Mouse (Mus musculus) Muller cell, postnatal 12 days (primary cell): ENCODE results near the gene Vamp3.
A peak's percentile ranks its signal among the peaks of the same experiment; 100 is the strongest.
"Not testable (repeated sequence)": the region's sequence is repeated elsewhere in the genome, so short reads cannot be mapped to it uniquely, and the experiment has no call there.

Experiments used
- DNase-seq: peaks from one replicate; pipeline ENCODE4 v3.0.0-alpha.2; 2015; ENCODE audit errors: inconsistent ontology term

Vamp3 gene

DNA sequence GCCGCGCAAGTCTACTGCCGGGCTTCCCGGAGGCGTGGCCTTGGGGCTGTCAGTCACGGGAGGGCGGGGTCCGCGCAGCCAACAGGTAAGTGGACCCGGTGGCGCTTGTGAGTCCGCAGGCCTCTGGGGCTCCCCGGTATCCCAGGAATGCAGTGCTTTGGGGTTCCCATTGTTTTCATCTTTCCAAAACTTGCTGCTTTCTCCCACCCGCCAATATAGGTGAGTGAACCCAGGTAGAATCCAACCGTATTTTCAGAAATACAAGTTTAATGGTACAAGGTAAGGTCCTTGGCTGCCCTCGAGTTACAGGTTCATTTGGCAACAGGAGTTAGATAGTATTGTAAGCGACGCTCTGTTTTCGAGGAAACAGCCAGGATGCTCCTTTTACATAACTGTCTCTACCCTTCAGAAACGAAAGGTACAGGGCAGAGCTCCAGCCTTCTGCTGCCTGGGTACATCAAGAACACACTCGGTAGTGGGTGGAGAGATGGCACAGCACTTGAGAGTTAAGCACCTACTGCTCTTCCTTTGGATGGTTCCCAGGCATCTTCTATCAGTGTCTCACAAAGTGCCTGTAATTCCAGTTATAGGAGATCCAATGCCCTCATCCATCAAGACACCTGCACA lies 12.7 kb downstream of the Vamp3 start:
- no peak for DNase-seq

DNA sequence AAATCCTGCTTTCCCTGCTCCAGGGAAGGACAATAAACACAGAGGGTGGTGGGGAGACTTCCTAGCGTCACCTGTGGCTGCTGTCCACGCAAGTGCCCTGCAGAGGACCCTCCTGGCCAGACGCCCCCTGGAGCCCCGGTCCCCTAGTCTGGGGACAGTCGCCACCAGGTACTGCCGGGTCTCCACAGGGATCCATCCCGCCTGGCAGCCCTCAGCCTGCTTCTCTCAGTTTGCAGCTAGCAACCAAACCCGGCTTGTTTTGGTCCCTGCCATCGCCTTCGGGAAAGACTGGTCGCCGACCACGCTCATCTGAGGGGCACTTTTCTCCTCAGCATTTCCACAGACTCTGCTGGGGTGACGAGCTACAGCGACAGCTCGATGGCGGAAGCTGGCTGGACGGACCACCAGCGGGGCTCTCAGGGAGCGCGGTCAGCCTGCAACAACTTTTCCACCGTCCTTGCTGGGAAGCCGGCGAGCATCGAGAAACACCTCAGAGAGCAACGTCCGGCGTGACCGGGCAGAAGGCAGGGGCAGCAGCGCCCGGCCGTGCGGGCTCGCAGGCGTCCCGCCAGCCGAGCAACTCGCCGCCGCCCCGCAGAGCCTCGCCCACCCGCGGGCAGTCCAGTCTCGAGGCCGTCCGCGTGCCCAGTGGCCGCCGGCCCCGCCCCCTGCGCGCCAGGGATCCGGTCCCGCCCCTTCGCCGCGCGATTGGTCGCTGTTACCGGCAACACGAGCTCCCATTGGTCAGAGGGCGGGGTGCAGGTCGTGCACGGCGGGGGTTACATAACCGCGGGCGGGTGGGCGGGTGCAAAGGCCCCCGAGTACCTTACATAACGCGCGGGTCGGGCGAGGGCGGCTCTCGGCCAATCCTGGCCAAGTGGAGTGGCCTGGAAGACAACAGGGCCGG lies 13.5 kb downstream of the Vamp3 start, which contains the start of gene Per3:
TSS of gene Per3 (minus strand) at position 629 of the 907 bp plus-strand sequence.
- DNase-seq: peak; percentile 98

DNA sequence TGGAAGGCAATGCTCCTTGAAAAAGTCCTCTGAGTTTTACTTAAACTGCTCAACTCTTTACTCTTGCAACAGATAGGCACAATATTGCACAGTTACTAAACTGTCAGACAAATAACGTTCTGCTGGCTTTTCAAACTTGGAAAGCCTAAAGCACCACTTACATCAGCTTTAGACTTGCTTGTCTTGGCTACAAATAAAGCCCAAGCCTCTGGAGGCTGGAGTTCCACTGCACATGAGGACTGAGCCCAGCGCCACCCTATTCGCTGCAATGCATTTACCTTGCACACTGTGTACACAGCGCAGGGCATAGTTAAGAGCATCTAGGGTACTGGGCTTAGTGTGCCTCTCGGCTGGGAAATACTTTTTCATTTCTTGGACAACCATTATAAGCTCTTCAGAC lies 14.5 kb downstream of the Vamp3 start:
- peak; percentile 30 for DNase-seq

DNA sequence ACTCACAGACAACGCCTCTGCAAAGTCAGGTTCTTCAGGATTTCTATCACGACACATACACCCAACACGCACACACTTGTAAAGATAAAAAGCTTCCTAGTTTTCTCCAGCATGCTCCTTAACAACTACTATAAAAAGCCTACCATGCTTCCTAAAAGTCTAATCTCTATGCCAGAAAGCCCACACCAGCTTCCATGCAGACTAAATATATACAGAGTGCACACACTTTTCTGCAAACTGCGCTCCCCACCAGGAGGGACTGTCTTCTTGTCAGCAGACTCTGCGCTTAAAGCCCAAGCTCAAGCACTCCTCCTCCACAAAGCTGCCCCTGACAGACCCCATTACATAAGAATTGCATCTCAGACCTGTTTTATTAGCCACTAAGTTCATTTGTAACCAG lies 16.3 kb downstream of the Vamp3 start:
- DNase-seq: no peak

DNA sequence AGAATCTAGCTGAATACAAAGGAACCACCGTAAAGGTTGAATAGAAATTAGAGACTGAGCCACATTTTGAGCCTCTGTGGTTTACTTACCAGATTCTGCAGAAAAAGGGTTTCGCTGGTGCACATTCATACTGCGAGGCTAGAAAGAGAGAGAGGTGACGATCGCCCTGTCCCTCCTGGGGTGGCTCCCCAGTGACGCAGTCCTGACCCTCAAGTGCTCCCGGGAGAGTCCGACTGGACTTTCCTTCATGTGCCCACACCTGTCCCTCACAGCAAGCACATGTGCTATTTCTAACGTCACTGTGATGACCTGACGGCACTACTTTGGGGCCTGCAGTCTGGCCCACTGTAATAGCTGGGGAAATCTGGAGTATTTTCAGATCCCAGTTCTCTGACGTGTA lies 20.0 kb downstream of the Vamp3 start:
- no peak for DNase-seq

DNA sequence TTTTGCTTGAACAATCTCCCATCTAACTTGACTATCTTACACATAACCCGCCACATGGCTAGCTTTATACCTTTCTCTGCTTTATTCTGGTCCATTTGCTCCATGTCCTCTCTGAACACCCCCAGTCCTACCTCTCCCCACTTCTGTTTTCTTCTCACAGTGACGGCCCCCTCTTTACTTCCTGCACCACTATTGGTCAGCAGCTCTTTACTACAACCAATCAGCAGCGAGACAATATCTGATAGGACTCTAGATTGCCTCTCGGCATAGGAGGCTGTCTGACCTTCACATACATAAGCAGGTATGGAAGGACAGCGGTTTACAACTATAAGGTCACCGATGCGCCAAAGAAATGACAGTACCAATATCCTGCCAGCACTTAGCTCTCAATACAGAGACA lies 21.2 kb downstream of the Vamp3 start:
- DNase-seq: no peak

DNA sequence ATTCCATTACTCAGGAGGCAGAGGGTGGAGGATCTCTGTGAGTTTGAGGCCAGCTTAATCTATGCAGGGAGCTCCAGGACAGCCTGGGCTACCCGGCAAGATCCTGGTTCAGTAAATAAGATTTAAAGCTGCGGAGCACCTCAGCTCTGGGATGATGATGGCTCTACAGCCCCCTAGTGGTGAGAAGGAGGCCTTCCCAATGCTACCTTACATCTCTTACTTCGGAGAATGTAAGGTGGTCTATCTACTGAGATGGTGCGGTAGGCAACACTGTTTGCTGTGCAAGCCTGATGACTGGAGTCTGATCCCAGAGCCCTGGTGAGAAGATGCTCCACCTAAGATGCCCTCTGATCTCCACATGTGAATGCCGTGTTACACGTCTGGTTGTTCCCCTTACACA lies 30.8 kb downstream of the Vamp3 start:
- no peak for DNase-seq

DNA sequence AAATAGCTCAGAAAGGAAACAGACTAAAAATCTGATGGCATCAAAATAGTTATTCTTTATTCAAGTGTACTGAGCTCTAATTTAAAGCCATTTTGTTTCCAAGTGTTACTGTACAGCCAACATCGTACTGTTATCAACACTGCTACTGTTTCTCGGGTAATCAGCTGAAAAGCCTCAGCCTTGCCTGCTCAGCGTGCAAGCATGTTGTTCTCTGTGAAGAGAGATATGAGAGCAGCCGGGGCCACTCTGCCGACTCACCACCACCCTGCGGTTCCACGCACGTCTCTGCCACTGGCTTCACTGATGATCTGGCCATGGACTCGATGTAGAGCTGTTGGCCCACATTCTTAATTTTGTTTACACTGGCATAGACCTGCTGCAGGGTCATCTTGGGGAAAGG lies 33.6 kb downstream of the Vamp3 start:
- DNase-seq: no peak

DNA sequence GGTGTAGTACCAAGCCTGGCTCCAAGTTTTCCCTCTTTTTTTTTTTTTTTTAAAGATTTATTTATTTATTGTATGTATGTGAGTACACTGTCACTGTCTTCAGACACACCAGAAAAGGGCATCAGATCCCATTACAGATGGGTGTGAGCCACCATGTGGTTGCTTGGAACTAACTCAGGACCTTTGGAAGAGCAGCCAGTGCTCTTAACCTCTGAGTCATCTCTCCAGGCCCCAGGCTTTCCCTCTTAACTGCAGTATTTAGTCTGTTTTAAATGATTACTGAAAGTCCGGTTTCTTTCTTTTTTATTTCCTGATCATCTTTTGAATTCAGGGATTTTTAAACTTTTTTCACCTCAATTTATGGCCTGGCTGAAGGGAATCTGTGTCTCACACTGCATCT lies 40.4 kb downstream of the Vamp3 start:
- not testable (repeated sequence) for DNase-seq

DNA sequence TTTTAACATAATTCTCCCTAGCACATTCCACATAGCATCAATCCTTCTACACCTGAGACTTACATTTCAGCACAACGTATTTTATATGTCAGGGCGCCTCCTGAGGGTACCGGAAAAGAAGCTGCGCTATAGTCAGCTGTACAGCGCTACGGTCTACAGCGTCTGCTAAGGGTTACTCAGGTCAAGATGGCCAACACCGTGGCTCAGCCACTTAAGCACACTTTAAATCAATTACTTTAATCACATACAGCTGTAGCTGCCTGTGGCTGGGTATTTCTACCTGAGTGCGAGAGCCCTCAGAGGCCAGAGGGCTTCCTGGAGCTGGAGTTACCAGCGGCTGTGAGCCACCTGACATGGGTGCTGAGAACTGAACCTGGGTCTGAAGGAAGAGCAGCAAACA lies 41.8 kb downstream of the Vamp3 start:
- no peak for DNase-seq

DNA sequence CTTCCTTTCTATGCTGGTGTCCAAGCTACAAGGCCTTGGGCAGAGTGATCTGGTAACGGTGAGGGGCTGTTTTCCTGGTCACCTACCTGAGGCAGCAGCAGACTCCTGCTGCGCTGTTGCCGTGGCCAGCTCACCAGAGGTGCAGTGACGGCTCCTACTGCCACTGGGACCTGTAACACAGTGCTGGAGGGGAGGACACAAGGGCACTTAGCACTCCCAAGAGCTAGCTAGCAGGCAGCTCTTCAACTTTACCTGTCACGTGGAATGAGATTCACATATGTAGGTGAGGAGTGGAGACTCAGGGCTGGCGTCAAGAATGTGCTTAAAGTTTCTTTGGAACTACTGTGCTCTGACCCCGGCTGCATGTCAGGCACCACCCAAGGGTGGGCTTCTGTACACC lies 47.4 kb downstream of the Vamp3 start:
- no peak for DNase-seq

DNA sequence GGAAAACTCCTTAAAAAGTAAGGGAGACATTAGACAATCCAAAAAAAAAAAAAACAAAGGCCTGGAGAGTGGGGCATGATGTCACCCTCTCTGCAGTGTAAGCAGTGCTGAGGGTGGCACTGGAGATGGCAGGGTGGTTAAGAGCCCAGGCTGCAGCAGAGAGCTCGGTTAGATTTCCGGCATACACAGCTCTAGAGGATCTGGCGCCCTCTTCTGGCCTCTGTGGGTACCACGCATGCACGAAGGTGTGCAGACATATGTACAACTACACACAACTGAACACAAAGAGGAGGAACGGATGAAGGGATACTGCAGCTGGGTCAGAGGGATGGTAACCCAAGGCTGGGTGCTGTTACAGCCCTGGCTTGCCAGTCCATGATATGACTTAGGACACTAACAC lies 50.8 kb downstream of the Vamp3 start:
- DNase-seq: peak; percentile 29

DNA sequence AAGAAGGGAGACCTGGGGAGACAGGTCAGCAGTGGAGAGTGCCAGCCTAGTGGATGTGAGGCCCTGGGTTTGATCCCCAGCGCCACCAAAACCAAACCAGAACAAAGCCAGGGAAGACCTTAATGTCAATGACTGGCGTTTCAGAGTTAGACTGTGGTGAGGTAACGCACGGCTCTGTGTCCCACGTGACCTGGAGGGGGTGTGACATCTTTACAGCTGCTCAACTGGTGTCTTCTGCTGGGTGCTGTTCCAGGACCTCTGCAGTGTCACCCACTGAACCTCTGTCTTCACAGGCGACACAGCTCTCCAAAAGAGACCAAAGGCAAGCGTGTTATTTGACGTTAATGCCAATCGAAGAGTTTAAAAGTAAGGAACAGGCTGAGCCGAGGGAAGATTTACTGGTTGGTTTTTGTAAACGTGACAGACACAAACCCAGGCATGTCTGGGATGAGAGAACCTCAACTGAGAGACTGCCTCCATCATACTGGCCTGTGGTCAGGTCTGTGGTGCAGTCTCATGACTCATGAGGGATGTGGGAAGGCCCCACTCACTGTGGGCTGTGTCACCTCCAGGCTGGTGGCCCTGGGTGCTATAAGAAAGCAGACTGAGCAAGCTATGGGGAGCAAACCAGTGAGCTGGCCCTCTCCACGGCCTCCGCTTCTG lies 52.0 kb downstream of the Vamp3 start:
- peak; percentile 27 for DNase-seq

DNA sequence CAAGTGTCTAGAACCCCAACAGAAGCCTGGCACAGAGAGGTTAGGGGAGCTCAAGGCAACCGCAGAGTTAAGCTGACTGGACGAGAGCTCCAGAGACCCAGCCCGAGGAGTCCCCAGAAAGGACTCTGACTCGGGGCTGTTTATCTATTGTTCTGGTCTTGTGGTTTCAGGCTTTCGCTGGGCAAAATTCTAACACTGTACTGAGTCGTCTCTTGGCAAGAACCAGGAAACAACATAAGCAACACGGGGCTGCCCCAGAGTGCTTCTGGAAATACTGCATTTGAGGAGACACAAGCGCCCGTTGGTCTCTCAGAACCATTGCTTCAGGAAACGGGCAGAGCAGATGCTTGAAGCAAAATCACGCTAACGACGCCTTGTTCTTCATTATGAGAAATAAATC lies 56.4 kb downstream of the Vamp3 start:
- DNase-seq: peak; percentile 39

DNA sequence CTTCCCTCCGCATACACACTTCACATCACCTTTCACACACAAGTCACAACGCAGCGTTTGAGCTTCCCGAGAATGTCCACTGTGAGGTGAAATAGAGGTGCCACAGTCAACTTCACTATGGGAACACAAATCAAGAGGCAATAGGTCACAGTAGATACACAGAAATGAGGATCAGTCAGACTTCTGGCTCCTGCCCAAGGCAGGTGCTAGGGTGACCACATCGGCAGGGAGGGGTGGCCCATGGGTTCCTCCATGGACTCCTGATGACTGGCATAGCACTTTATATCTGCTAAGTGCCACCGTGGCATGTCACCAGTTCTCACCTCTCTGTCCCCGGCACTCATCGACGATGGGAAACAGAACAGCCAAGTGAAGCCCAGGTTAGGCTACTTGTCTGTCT lies 59.1 kb downstream of the Vamp3 start:
- no peak for DNase-seq
